Mouse (Mus musculus) E14TG2a.4 (cell line): ENCODE measurements around the gene Foxr1.

Experiments used
- CTCF ChIP-seq: conservative IDR thresholded peaks from 2 replicates; pipeline ENCODE4 v1.5.1; 2014; ENCODE audit warnings: low read length
- POU5F1 ChIP-seq: IDR thresholded peaks from 2 replicates; pipeline ENCODE4 v1.6.1; 2014; ENCODE audit warnings: low read length, borderline replicate concordance

- no peak for TF ChIP-seq CTCF
- no peak for TF ChIP-seq POU5F1
These were observed 37.4 kb upstream of the Foxr1 start for GRCm38 (mm10) chr9:44478229-44478921.
